Mouse (Mus musculus) CD4-positive, CD25-positive, alpha-beta regulatory T cell, adult 4 months (primary cell): ENCODE measurements around the gene Smim20. TPM values are rescaled to one million over a fixed set of nuclear protein-coding genes. Genes with fewer than 3 reads are reported as not detected.

Source experiments
- ATAC-seq: one replicate; pipeline ENCODE4 v1.8.0; 2017
- polyA plus RNA-seq, 2 experiments: library from polyadenylated mRNA; unstranded; fragments of 100-300 nt; shearing (Covaris generic); gene quantifications; one replicate each; pipeline ENCODE4 v1.2.1; 2017

The Smim20 gene
- polyA plus RNA-seq, 2 experiments from 2014 or later: 104 to 116 TPM

DNA sequence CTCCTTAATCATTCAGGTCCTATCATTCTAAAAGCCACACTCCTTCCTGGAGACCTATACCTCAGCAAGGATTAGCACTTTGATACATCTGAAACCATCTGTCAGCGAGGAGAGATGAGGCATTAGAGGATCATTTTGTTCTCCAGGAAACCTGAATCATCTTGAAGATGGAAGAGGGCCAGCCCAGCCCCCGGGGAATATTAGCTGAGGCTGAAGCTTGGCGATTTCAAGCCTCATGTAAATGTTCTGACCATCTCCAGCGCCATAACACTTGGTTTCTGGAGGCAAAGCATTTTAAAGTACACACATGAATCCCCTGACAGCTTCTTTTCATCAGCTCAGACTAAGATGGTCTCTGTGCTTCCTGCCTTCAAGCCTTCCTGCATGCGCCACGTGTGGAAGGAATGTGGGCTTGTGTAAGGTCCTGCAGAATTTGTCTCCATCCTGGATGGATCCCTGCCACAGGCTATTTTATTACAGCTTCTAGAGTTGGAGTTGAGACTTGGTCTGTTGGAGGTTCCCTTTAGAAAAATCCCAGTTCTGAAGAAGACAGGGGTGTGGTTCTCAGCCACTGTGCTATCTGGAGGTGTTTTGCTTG, 1.3 kb downstream of the Smim20 start:
- ATAC-seq: no peak

DNA sequence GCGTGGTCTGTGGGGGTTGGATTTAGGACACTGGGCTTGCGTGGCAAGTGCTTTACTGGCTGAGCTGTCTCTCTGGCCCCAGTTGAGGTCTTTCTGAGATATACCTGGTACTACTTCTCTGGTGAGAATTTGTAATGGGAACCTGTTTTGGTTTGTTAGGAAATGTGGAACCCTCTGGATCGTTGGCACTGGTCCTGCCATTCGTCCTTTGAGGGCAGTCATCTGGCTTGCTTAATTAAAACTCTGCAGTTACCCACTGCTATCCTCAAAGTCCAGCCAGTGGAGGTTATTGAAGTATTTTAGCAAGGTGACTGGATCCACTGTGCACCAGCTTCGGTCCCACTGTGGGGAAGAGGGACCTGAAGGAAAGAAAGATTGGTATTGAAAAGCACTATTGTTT, 2.9 kb downstream of the Smim20 start:
- no peak for ATAC-seq

DNA sequence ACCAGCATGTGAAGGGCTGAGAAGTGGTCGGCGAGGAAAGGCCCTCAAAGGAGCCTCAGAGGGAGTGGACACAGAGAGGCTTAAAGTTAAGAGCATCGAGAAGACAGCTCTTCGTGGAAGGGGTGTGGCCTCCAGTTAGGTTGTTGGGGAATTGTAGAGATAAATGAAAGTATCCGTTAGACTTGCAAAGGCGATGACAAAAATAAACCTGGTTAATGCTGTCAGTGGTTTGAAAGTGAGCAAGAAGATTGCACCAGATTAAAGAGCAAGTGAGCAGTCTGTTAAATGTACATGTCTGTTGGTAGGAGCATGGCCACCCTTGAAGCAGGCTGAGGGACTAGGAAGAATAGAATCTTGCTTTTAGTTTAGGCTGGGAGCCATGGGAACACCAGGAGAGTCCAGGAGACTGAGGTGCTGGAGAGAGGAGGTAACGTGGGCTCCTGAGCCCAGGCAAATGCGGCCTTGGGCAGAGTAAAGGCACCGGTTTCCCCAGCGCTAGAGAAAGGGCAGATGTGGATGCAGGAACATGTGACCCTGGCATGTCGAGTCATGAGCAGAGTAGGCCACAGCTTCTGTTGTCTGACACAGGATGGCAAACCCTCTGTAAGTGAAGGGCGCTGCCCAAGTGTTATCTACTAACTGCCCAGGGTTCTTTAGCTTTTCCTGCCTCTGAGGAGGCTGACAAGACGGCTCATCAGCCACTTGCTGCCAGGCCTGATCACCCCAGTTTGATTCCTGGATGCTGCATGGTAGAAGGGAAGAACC, 4.2 kb downstream of the Smim20 start:
- no peak for ATAC-seq

DNA sequence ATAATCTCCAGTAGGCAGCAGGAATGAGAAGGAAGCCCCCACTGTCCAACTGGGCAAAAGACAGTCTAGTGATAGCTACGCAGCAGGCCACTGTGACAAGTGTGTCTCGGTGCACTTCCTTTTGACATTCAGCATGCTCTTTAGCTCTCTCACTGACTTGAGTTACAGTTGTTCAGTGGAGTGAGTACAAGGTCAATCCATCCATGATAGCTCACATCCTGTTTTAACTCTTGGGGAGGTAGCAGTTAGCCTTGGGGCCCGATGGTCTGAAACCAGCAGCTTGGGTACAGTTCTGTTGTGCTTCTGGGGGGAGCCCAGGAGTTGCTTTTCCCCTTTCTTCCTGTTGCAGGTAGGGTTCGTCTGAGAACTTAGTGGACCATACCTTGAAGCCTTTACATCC, 5.7 kb downstream of the Smim20 start:
- ATAC-seq: no peak

DNA sequence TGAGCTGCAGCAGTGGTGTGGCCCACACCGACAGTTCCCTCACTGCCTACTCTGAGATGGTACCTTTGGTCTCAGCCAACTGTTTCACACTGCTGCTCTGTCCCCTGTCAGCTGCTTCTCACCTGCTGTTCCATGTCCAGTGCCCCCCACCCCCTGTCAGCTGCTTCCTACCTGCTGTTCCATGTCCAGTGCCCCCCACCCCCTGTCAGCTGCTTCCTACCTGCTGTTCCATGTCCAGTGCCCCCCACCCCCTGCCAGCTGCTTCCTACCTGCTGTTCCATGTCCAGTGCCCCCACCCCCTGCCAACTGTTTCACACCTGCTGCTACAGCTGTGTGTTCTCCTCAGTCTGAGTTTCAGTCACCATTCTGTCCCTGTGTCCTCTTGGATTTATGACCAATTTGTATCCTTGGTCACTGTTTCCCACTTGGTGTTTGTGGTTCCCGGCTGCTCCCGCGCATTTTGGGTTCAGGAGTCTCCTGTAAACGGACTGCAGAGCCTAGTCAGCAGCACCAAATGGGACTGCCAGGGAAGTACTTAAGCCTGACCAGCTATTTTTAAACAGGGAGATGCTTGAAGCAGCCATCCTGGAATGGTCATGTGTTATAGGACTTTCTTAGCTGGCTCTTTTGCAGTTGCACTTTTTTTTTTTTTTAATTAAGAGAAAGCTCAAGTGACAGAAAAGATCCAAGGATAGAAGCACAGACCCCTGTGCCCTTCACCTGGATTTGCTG, 7.0 kb downstream of the Smim20 start:
- ATAC-seq: no peak

DNA sequence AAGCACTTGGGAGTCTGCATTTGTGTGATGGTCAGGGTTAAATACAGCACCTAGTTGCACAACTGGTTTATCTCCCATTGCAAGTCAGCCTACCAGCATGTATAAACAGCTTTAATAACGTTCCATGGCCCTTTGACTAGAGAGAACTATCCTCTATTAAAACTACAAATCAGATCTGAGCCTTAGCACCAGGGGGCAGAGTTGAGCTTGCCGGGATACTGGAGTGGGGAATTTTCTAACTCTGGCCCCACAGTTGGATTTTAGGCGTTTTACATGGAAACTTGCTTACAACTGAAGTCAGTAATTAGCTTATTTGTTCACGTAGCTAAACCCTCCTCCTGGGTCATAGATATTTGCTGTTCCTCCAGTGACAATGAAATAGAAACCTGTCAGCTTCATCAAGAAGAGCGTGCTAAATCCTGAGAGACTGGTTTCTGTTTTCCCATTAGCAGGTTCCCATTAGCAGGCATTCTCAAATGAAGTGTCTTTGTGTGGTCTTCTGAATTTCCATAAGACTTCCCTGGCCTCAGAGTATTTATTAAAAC, 8.0 kb downstream of the Smim20 start:
- no peak for ATAC-seq

DNA sequence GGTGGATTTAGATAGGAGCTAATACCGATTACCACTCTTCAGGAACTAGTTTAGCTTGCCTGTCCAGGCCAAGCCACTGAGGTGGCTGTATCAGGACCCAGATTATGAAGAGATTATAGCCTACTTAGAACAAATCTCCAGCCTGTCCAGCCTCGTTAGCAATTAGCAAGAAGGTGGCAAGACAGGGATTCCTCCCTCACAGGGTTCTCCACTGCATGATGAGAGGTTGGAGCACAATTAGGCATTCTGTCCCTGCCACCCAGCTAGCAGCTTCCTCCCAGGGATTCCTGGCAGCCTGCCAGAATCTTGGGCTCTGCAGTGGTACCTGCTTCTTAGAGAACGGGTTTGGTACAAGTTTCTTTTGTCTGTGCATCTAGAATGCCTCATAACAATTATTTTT, 8.5 kb downstream of the Smim20 start:
- ATAC-seq: no peak

DNA sequence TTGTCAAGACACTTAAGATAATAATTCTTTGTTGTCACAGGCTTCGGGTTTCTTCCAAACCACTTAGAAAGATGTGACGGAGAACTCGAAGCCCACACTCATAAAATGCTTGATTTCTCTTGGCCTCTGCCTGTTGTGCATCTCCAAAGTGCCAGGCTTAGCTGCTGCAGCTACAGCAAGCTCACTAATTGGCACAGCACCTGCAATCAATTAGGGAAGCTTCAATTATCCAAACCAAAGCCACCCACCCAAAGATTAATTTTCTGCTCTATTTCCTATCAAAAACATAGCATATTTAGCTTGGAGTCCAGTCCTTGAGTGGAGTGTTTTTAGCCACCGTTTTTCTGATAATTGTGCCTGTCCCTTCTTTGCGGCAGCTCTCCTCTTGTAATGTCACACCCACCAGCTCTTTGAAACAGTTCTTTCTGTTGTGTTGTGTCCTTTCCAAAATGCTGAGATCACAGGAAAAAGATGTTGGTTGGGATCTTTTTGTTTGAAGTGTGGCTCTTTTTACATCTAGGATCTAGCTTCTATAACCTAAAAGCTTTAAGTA, 9.7 kb downstream of the Smim20 start:
- ATAC-seq: no peak

DNA sequence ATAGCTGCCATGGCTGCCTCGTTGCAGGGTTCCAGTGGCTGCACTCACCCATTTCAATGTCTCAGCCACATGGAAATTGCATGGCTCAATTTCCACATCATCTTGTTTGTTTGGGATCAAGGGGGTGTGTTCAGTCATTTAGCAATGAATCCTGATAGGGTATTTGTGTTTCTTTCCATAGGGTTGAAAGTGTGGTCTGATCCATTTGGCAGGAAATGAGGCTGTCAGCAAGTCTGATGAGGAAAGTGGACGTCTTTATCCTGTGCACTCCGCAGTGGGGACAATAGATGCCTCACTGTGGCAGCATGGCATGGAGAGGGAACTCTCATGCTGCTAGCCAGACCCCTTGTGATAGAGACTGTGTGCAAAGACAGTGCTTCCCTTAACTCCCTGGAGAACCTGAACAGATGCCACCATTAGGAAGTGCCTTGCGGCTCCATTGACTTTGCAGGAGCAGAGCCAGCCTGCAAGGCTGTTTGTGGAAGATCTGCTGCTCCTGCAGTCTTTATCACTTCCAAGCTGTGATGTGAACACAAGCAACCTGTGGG, 10.9 kb downstream of the Smim20 start:
- no peak for ATAC-seq

DNA sequence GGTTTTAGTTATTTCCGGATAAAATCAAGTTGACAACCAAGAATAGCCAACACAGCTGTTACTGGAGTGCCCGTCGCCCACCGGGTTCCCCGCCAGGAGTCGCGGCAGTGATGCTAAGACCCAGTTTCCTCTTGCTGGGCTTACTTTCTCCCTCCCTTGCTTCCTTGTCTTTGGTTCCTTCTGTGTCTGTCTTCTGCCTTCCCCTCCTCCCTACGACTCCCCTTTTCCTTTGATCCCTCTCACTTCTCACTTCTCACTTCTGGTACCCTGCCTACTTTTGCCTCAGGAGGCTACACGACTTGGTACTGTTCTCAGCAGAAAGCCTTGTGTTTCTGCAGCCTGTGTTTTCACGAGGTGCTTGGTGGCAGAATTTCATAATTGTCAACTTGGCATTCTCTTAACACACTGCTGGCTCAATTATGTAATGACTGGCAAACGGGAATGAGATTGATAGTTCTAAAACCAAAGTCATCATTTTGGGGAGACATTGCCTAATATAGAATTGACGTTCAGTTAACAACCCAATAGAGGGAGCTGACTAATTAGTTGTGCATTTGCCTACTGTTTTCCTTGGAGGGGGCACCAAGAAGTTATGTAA, 12.4 kb downstream of the Smim20 start:
- ATAC-seq: no peak

DNA sequence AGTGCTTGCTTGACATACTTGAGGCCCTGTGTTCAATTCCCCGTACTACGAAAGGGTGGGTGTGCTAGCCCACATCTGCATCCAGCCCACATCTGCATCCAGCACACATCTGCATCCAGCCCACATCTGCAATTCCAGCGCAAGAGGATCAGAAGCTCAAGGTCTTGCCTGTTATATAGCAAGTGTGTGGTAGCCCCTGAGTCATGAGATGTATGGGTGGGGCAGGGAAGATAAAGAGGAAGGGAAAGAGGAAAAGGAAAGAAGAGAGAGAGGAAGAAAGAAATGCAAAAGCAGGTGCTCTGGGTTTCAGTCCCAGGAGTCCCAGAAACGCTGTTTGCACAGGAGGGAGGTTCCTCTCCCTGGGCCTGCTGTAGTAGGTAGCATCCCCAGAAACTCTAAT, 15.6 kb downstream of the Smim20 start:
- ATAC-seq: no peak

DNA sequence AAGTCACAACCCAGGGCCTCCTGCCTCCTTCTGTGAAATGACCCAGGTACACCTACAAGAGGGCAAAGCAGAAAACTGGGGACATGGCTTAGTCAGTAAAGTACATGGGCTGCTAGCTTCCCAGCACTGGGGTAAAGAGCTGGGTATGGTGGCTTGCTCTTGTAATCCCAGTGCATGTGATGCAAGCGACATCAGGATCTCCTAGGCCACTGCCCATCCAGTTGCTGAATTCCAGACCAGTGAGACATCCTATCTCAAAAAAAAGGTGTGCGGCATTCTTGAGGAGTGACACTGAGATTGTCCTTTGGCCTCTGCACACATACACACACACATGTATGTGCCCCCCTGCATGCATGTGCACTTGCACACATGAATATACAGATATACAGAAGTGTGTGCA, 19.5 kb downstream of the Smim20 start:
- ATAC-seq: no peak

DNA sequence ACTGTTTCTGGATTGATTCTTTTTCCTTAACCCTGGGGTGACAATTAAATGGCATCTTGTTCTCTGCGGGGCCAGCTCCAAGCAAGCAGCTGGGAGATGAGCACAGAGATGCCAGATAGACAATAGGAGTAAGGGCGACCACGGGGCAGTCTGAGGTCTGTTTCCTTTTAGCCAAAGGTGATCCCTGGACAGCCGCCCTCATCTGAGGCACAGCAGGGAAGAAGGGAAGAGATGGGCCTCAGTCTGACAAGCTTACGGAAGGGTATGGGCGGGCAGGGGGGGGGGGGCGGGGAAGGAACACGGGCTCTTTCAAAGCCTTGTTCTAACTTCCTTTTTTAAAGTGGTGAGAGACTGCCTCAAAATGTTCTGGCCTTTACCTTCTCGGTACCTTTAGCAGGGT, 22.6 kb downstream of the Smim20 start:
- no peak for ATAC-seq

DNA sequence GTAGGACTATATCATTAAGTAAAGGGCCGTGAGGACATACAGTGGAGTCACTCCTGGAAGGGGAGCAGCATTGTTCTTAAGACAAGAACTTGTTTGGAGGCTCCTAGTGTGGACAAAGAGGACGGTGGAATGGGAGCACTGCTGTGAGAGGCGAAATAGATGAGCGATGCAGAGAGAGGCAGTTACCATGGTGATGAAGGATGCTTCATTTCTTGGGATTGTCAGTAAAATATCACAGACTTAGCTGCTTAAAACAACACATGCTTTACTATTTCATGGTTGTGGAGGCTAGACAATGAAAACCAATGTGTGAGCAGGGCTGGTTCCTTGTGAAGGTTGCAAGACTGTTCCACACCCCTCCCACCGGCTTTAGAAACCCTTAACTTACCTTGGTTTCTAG, 27.7 kb downstream of the Smim20 start:
- ATAC-seq: no peak

DNA sequence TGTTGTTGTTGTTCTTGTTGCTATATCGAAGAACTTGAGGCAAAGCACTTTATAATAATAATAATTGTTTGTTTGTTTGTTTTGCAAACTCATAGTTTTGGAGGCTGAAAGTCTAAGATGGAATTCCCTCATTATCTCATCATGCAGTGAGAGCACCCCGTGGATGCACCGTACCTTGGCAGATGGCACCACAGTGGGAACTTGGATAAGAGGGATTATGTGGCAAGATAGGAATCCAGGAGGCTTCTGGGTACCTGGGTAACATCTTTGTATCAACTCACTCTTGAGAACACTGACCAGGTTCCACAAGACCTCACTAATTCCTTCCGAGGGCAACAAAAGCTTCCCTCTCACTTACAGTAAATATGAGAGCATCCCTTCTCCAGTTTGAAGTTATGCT, 30.1 kb downstream of the Smim20 start:
- ATAC-seq: no peak

DNA sequence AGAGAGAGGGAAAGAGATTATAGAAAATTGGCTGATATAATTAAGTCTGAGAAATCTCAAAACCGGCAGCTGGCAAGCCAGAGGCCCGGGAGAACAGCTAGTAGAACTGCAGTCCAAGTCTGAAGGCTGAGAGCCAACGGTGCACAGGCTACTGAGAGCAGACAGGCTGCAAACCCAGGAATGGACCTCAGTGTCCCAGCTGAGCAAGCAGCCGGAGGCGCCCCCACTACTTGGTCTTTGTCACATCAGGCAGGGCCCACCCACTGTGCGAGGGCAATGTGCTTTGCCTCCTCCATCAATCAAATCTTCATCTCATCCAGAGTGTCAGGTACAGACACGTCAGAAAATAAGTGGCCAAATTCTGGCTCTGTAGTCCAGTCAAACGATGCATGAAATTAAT, 34.6 kb downstream of the Smim20 start:
- ATAC-seq: no peak

DNA sequence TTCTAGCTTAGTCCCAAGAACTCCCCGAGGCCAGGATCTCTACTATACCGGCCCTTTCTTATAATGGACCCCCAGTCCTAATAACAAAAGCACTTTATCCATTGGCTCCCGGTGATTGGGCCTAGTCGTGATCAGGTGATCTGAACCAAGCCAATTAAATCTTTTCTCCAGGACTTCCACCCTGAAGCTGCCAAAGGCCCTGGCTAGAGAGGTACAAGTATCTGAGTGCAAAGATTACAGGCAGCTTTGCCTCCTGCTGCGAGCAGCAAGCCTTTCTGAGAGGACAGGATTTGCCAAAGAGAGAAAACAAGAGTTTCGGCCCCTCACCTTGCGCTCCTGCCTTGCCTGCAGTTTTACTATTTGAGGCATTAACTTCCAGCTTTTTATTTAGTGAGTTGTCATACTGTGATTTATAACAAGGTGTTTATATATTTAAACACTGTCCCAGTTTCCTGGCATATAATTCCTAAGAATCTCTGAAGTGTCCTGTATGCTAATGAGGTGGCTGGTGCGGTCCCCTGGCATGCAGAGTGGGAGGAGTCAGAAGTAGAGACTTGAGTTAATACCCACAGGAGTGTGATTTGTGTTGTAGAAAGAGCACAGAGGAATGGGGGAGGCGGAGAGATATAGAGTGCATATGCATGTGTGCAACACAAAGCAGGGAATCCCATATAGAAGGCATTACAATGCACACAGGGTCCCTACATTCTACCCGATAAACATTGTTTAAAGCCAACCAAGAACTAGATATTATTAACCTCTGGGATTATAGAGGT, 36.2 kb downstream of the Smim20 start:
- no peak for ATAC-seq

DNA sequence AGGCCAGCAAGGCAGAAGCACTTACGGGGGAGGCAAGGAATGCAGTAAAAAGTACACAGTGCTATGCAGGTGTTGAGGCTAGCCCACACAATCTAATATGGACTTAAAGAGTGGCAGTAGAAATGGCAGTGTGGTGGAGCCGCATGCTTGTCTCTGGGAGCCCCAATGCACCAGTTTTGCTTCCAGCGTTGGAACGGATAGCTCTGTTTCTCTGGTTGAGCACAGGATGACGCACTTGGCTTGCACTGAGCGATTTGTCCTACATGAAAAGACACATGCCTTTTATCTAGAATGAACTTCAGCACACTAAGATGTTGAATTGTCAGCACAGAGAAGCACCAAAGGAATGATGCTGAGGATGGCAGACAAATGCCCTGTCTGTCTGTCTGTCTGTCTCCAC, 37.1 kb downstream of the Smim20 start:
- ATAC-seq: no peak

DNA sequence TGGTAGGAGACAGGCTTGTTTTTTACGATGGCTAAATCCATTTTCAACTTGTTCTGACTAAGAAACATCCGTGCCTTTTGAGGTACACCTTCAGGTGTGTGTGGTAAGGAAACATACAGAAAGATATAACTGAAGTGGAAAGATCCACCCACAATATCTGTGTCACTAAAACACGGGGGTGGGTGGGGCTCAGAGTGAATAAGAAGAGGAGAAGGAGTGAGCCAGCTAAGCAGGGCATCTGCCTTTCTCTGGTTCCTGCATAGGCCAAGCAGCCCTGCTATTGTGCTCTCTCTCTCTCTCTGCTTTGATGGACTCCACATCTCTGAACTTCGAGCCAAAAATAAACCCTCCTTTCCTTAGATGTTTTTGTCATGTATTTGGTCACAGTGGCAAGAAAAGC, 38.1 kb downstream of the Smim20 start:
- no peak for ATAC-seq

DNA sequence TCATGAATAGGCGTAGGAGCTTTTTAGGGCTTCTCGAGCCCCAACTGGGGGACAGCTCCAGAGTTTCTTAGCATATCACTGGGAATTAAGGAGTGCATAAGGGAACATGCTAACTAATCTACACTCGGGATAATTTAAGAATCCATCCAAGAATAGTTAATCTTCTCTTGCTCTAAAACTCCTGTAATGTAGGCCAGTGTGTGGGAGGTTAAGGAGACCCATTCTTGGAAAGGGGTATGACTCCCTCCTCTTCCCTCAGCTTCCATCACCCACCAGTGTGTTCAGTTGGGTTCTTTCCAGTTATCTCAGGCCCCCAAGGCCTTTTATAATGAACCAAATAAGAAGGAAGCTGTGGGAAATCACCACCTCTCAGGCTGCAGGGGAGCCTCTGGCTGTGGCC, 40.0 kb downstream of the Smim20 start:
- ATAC-seq: no peak

DNA sequence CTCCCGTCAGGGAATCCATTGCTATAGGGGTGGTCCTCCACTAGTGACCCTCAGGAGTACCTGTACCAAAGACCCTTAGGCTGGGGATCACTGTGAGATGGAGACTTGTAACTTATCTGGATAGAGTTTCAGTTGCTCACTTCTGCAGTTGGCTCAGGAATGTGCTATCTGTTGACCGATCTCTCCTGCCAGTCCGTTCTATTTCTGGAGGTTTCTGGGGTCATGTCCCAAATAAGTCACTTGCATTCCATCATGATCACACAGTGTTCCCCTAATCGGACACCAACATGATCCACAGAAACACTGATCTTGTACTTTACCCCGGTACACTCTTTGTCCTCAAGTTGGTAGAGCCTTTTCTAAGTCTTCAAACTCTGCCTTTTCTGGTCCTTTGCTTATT, 40.6 kb downstream of the Smim20 start:
- ATAC-seq: no peak
